Mouse (Mus musculus) layer of hippocampus, adult 6 months (tissue): ENCODE results near the gene Npl. TPM values are rescaled to one million over a fixed set of nuclear protein-coding genes. Genes with fewer than 3 reads are reported as not detected.

Experiments used
- long read RNA-seq, 2 experiments: library from polyadenylated mRNA; unstranded; transcript quantifications; one replicate each; pipeline ENCODE4 v2.0.0; 2019 to 2020
- polyA plus RNA-seq: library from polyadenylated mRNA; unstranded; fragments of <200 nt; fragmentation: Nextera tagmentation; gene quantifications from 2 replicates; pipeline ENCODE4 v1.2.3, GENCODE M21; 2021

Gene Npl
- polyA plus RNA-seq: 3.8 and 4.0 TPM in 2 replicates
- long read RNA-seq, experiment 1, transcript Npl-201 (12 exons, 1,735 nt): major isoform, 10 of 13 reads
- long read RNA-seq, experiment 1, partial matches to known transcripts: 2 of 13 reads
- long read RNA-seq, experiment 1, other reads (novel, unspliced or antisense): 1 of 13 reads
- long read RNA-seq, experiment 2, transcript Npl-201 (12 exons, 1,735 nt): major isoform, 17 of 18 reads
- long read RNA-seq, experiment 2, partial matches to known transcripts: 1 of 18 reads
- long read RNA-seq, experiment 2, other reads (novel, unspliced or antisense): 0 of 18 reads

GRCm38 (mm10) chr1:153549536-153550199 lies at the start of gene Npl:
Gene Npl (minus strand): TSS chr1:153550045.

GRCm38 (mm10) chr1:153487500-153487879 lies 62.4 kb downstream of the Npl start, which contains the start of gene Dhx9:
Gene Dhx9 (minus strand): TSS chr1:153487660.

Other genes with a start within 250 kb of the Npl start
- 2.9 and 3.4 TPM in 2 replicates for gene Lamc1, start 217.3 kb downstream of the Npl start, polyA plus RNA-seq
- 0.49 and 0.58 TPM in 2 replicates for gene Shcbp1l, start 124.9 kb downstream of the Npl start, polyA plus RNA-seq
- gene Dhx9, start 62.4 kb downstream of the Npl start, polyA plus RNA-seq: 15.4 and 19.4 TPM in 2 replicates
- 6.8 and 8.5 TPM in 2 replicates for gene Rgs8, start 103.0 kb upstream of the Npl start, polyA plus RNA-seq
- 3.5 and 4.1 TPM in 2 replicates for gene Rgs16, start 190.3 kb upstream of the Npl start, polyA plus RNA-seq
- 3.2 and 3.4 TPM in 2 replicates for gene Rnasel, start 199.4 kb upstream of the Npl start, polyA plus RNA-seq